Mouse (Mus musculus): ENCODE measurements at regions not wholly inside any gene's neighbourhood (a gene's known extent, or its start where the extent isn't known, plus 50 kb on each side); places are given as distances from the start of the nearest gene placed in this dataset.

DNA sequence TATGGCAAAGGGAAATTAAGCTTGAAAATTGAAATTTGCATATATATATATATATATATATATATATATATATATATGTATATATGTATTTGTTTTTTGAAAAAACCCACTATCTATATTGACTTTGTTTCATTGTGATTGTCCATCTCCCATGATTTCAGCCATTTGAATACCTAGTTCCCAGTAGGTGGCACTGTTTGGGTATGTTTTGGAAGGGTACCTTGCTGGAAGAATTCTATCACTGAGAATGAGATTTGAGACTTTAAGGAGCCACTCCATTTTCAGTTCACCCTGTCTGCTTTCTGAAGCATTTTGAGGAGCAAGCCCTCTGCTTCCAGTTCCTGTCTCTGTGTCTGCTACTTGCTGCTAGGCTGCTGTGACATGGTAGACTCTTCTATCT is 72.8 kb upstream of the Ugt8a start:
- Histone ChIP-seq H3K36me3 (replicated peaks) (no peaks in the 10 kb centered on the region), H3K4me1 (no peaks in the 10 kb centered on the region), H3K9me3 (no peaks in the 10 kb centered on the region), H3K4me3 (replicated peaks) (no peak overlapping the region), H3K9ac (no peak overlapping the region), H3K27me3 (no peaks in the 10 kb centered on the region), H3K27ac (no peak overlapping the region), H3K4me2 (no peak overlapping the region)
- ATAC-seq (ENCODE audit: low FRiP score): no peak

DNA sequence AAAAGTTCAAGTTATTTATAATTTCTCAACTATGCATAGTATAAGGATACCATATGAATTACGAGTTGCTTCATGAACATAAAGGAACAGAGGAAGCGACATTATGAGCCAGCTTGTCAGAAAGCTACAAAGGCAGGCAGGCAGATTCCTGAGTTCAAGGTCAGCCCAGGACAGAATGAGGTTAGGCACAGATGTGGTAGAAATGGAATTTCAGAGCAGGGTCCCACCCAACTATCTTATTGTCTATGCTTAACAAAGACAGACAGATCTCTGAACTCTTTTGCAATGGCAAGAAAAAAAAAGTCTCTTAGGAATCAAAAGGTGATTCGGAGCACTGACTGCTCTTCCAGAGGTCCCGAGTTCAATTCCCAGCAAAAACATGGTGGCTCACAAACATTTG is 77.7 kb upstream of the Ugt8a start:
- Histone ChIP-seq H3K9ac (no peak overlapping the region), H3K27ac (no peak overlapping the region), H3K4me1 (no peaks in the 10 kb centered on the region), H3K9me3 (no peaks in the 10 kb centered on the region), H3K4me2 (no peak overlapping the region), H3K36me3 (replicated peaks) (no peaks in the 10 kb centered on the region), H3K4me3 (replicated peaks) (no peak overlapping the region), H3K27me3 (no peaks in the 10 kb centered on the region)
- no peak for ATAC-seq (ENCODE audit: low FRiP score)
- WGBS: 90% methylated on average over 4 of the region's 4 CpGs

DNA sequence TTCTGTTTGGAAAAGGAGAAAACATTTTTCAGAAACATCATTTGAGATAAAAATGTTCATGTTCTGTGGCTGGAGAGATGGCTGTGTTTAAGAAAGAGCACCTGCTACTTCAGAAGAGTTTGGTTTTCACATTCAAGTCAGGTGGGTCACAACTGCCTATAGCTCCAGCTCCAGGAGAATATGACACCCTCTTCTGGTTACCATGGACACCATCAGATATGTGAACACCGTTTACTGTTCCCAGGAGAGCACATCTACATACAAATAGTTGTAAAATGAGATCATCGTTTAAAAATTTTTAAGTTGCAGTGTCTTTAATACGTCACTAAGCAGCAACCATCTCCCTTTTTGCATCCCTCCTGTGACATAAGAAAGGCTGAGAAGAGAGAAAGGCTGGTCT is 105.9 kb upstream of the Ugt8a start:
- Histone ChIP-seq H3K9me3 (no peaks in the 10 kb centered on the region), H3K27me3 (no peaks in the 10 kb centered on the region), H3K4me3 (replicated peaks) (no peak overlapping the region), H3K4me2 (no peak overlapping the region), H3K9ac (no peak overlapping the region), H3K36me3 (replicated peaks) (no peaks in the 10 kb centered on the region), H3K27ac (no peak overlapping the region), H3K4me1 (peaks cover 5% of the 10 kb centered on the region; the same call in 1 of the 2 replicates)
- ATAC-seq (ENCODE audit: low FRiP score): peak; percentile 60; the same call in 1 of the 2 replicates
- WGBS: 10% methylated on average over 3 of the region's 3 CpGs

DNA sequence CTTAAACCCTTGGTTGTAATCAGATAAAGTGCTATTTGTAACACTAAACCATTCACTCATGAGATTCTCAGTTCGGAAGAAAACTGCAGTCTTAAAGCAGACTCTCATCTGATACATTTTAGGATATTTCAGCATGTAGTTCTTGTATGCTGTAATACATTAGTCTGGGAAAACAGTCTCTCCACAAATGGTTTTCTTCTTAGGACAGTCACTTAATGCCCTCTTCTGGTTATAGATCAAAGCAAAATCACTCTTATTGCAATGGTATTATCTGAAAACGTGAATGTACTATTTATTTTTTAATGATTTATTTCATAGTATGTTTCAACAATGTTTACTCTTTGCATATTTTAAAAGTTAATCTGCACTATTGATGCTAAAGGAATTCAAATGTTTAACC is 106.4 kb upstream of the Ugt8a start:
- no peak overlapping the region for H3K27ac ChIP-seq
- H3K9me3 ChIP-seq: no peaks in the 10 kb centered on the region
- H3K4me1 ChIP-seq: peaks cover 5% of the 10 kb centered on the region; the same call in 1 of the 2 replicates
- 58% methylated on average over 2 of the region's 2 CpGs for WGBS
- no peak overlapping the region for H3K4me3 ChIP-seq (replicated peaks)
- H3K27me3 ChIP-seq: no peaks in the 10 kb centered on the region
- H3K9ac ChIP-seq: no peak overlapping the region
- ATAC-seq (ENCODE audit: low FRiP score): no peak
- no peaks in the 10 kb centered on the region for H3K36me3 ChIP-seq (replicated peaks)
- no peak overlapping the region for H3K4me2 ChIP-seq

DNA sequence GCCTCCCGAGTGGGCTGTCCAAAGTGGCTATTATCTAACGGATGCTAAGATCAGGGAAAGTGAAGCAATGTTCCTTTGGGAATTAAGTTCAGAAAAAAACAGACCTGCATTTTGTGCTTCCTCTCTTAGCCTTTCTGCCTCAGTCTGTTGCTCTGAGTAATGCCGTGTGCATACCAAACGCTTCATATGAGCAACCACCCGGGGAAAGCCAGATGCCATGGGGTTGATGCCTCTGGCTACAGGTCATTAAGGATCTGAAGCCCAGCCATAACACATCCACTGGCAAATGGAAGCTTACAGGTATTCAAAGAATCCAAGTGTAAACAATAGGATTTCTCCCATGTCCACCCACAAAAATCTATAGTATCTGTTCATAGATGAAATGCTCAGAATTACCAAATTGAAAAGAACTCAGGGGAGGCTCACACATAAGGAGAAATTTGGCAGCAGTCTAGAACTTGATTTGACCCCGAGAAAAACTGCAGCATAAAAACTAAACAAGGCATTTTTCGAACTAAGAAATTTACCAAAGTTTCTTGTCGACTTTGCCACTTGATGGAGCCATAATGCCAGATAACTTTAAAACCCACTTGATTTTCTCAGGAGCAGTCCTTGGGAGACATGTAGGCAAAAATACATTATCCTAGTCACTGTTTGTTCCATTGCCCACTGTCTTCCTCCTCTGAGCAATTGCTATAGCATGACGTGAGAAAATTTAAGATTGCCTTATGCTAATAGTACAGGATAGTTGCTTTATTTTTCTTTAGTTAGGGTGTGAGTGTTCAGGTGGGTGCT is 107.8 kb upstream of the Ugt8a start:
- Histone ChIP-seq H3K36me3 (replicated peaks) (no peaks in the 10 kb centered on the region), H3K4me3 (replicated peaks) (no peak overlapping the region), H3K9me3 (no peaks in the 10 kb centered on the region), H3K27ac (no peak overlapping the region), H3K9ac (no peak overlapping the region), H3K27me3 (no peaks in the 10 kb centered on the region), H3K4me1 (peaks cover 5% of the 10 kb centered on the region; the same call in 1 of the 2 replicates), H3K4me2 (no peak overlapping the region)
- ATAC-seq (ENCODE audit: low FRiP score): no peak
- 71% methylated on average over 9 of the region's 9 CpGs for whole genome bisulfite sequencing

DNA sequence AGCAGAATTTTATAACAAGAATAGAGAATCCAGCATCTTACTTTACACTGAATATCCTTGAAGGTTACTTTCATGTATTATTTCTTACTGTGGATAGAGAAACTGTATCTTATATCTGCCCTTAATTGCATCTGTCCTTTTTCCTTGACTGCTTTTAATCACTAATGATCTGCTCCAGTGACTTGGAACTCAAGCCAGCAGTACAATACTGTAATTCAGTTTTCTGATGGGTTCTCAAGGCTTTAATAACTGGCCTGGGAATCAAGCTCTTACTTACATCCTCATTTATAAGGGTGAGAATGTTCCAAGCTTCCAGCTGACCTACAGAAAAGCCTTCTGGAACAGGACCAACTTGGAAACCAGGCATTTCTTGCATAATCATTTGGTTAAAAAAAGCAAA is 120.2 kb upstream of the Ugt8a start:
- H3K27ac ChIP-seq: no peak overlapping the region
- no peaks in the 10 kb centered on the region for H3K36me3 ChIP-seq (replicated peaks)
- H3K4me2 ChIP-seq: no peak overlapping the region
- H3K9ac ChIP-seq: no peak overlapping the region
- no peaks in the 10 kb centered on the region for H3K27me3 ChIP-seq
- no peaks in the 10 kb centered on the region for H3K9me3 ChIP-seq
- ATAC-seq (ENCODE audit: low FRiP score): no peak
- no peak overlapping the region for H3K4me3 ChIP-seq (replicated peaks)
- no peaks in the 10 kb centered on the region for H3K4me1 ChIP-seq

DNA sequence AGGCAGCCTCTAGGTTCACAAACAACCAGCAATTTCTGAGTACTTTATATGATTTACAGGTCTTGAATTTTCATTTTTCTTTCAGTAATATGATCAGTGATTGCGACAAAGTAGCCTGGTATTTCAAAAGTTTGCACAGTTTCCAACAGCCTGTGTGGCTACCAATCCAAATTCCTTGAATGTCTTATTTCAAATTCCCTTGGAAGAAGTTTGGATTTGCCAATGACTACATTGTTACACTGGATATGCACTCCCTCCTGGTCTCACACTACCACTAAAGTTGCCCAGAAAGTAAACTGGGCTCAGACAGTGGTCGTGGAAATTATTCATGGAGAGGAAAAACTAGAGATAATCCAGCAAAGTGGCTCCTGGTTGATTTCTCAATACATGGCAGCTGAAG is 166.7 kb upstream of the Ugt8a start:
- no peaks in the 10 kb centered on the region for H3K36me3 ChIP-seq (replicated peaks)
- no peak overlapping the region for H3K4me2 ChIP-seq
- 87% methylated on average over 2 of the region's 2 CpGs for WGBS
- H3K9ac ChIP-seq: no peak overlapping the region
- no peak overlapping the region for H3K4me3 ChIP-seq (replicated peaks)
- no peaks in the 10 kb centered on the region for H3K4me1 ChIP-seq
- no peaks in the 10 kb centered on the region for H3K27me3 ChIP-seq
- H3K27ac ChIP-seq: no peak overlapping the region
- no peak for ATAC-seq (ENCODE audit: low FRiP score)
- H3K9me3 ChIP-seq: no peaks in the 10 kb centered on the region

DNA sequence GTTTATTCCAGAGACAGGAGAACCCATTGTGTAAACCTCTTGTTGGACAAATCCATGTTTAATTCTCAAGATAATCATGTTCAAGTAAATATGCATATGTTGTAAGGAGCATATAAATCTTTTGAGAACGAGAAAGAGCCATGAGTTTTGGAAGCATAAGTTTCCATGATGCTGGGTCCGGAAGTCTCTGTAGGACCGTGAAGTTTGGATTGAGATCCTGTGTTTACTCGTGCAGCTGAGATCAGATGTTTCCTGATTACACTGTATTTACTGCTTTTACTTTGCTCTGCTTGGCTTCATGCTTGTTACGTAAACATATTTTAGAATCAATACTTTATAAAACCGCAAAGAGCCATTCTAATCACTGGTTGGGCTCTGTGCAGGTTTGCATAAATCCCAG is 171.0 kb upstream of the Ugt8a start:
- Histone ChIP-seq H3K36me3 (replicated peaks) (no peaks in the 10 kb centered on the region), H3K9ac (no peak overlapping the region), H3K9me3 (no peaks in the 10 kb centered on the region), H3K27ac (no peak overlapping the region), H3K4me1 (no peaks in the 10 kb centered on the region), H3K4me2 (no peak overlapping the region), H3K27me3 (no peaks in the 10 kb centered on the region), H3K4me3 (replicated peaks) (no peak overlapping the region)
- WGBS: 91% methylated on average over 6 of the region's 6 CpGs
- no peak for ATAC-seq (ENCODE audit: low FRiP score)

DNA sequence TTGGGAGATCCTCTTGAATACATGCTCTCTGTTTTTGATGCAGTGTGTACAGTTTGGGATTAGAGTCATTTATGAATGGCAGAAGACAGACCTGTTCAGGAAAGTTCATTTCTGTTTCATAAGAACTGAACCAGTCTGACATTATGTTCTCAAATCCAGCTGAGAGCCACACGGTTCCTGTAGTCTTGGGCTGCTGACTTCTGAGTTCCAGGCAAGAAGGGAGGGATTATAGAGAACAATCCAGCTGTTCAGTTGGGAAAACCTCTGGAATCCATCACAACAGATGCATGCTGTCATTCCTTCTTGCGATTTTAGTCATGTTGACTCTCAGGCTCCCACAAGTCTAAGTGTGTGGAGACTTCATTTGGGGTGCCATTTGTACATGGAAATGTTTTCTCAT is 179.4 kb upstream of the Ugt8a start:
- H3K9ac ChIP-seq: no peak overlapping the region
- H3K4me3 ChIP-seq (replicated peaks): no peak overlapping the region
- no peaks in the 10 kb centered on the region for H3K27me3 ChIP-seq
- H3K4me1 ChIP-seq: no peaks in the 10 kb centered on the region
- WGBS: 78% methylated on average over 2 of the region's 2 CpGs
- H3K4me2 ChIP-seq: no peak overlapping the region
- no peaks in the 10 kb centered on the region for H3K36me3 ChIP-seq (replicated peaks)
- H3K9me3 ChIP-seq: no peaks in the 10 kb centered on the region
- no peak for ATAC-seq (ENCODE audit: low FRiP score)
- no peak overlapping the region for H3K27ac ChIP-seq

DNA sequence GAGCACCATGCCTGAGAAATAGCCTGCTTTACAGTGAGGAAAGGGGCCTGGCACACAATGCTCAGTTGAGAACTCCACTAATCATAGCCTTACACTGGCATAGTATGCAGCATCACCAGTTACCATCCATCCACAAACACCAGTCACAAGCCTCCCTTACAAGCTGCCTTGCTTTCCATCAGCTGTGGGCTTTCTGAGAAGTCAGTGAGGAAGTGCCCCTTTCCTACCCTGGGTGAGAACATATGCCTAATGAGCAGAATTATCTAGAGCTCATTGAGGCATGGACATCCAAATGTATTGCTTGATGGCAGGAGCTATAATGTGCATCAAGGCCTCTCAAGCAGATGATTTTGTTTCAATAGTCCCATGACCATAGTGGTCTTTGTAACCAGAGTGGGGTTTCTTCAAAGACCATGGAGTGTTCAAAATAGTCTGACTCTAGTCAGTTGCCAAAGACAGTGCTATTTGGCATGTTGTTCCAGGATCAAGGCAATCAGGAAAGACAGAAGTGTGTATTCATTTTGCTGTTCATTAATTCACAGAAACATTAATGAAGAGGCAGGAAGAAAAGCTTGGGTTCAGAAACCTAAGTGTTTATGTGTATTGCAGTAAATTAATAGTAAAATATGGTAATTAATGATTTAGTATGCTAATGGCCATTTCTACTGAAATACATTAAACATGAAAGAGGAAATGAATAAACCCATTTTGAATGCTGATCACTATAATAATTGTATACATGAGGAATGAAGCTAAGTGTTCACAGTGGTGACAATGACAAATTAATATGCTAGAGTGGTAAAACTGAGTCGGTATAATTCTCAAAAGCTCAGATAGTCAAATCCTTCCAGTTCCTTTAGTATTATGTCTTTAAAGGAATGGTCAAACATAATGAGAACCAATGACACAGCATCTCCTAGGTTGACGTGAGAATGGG is 184.2 kb upstream of the Ugt8a start:
- 75% methylated on average over 2 of the region's 2 CpGs for WGBS
- no peak overlapping the region for H3K9ac ChIP-seq
- peak; percentile 17; the same call in 1 of the 2 replicates for ATAC-seq (ENCODE audit: low FRiP score)
- H3K36me3 ChIP-seq (replicated peaks): no peaks in the 10 kb centered on the region
- H3K4me1 ChIP-seq: no peaks in the 10 kb centered on the region
- H3K27ac ChIP-seq: no peak overlapping the region
- H3K4me2 ChIP-seq: no peak overlapping the region
- no peaks in the 10 kb centered on the region for H3K9me3 ChIP-seq
- H3K4me3 ChIP-seq (replicated peaks): no peak overlapping the region
- H3K27me3 ChIP-seq: no peaks in the 10 kb centered on the region

DNA sequence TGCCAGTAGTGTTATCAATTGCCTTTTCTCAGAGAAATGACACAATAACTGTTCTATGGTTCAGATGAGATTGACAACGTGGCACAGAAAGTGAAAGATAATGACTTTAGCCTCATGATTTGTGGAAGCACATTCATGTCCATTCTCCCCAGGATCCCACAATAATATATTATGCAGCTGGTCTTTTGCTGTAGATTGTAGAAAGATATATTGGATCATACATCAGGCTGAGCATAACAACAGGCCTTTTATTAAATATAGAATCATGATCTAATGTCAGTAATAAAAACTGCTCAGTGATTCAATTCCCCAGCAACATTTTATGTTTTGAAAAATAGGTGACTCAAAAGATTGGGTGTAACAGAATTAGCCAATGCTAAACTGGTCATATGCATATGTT is 196.9 kb upstream of the Arsj start:
- Histone ChIP-seq H3K4me1 (no peaks in the 10 kb centered on the region), H3K27me3 (no peaks in the 10 kb centered on the region), H3K27ac (no peak overlapping the region), H3K4me2 (no peak overlapping the region), H3K36me3 (replicated peaks) (no peaks in the 10 kb centered on the region), H3K4me3 (replicated peaks) (no peak overlapping the region), H3K9me3 (no peaks in the 10 kb centered on the region), H3K9ac (no peak overlapping the region)
- WGBS: 90% methylated on average over 1 of the region's 1 CpGs
- no peak for ATAC-seq (ENCODE audit: low FRiP score)

DNA sequence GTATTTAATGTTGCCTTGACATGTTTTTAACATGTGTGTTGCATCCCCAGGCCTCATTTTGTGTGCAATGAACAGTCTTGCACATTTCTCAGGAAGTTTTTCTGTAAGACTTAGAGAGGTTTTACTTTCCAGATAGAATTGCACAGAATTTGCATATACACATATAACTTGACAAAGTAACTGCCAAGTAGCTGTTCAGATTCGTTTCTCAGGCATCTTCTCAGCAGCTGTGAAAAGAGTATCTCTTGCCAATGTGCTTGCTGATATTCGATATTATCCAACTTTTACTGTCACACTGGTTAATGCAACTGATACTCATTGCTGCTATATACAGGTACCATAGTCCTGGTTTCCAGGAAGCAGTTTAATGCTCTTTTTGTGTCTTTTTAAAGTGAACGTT is 154.5 kb upstream of the Arsj start:
- Histone ChIP-seq H3K27ac (no peak overlapping the region), H3K9ac (no peak overlapping the region), H3K36me3 (replicated peaks) (no peaks in the 10 kb centered on the region), H3K4me1 (no peaks in the 10 kb centered on the region), H3K4me2 (no peak overlapping the region), H3K27me3 (no peaks in the 10 kb centered on the region), H3K9me3 (no peaks in the 10 kb centered on the region), H3K4me3 (replicated peaks) (no peak overlapping the region)
- ATAC-seq (ENCODE audit: low FRiP score): no peak
- 85% methylated on average over 3 of the region's 3 CpGs for WGBS

DNA sequence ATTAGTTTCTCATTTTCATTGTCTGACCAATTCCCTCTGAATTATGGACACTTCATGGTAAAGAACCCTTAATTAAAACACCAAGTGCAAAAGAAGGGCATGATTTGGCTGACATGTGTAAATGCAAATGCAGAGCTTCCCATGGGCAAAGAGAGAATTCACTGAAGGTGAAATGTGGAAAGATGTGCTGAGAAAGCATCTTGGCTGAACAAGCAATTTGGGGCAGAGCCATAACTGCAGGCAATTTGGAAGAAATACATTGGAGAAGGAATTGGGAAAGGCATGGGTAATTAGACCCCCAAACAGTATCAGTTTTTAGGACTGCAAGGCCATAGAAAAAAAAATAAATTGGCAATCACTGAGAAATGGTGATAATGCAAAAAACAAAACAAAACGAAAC is 153.3 kb upstream of the Arsj start:
- ATAC-seq (ENCODE audit: low FRiP score): no peak
- H3K9ac ChIP-seq: no peak overlapping the region
- no peak overlapping the region for H3K4me2 ChIP-seq
- H3K4me1 ChIP-seq: no peaks in the 10 kb centered on the region
- H3K36me3 ChIP-seq (replicated peaks): no peaks in the 10 kb centered on the region
- 88% methylated on average over 1 of the region's 1 CpGs for WGBS
- no peaks in the 10 kb centered on the region for H3K9me3 ChIP-seq
- H3K27me3 ChIP-seq: no peaks in the 10 kb centered on the region
- H3K27ac ChIP-seq: no peak overlapping the region
- no peak overlapping the region for H3K4me3 ChIP-seq (replicated peaks)

Measured in forebrain, embryonic 12.5 days (tissue).